Mouse (Mus musculus) adrenal gland (tissue): Measurements from ENCODE around the gene Grm3.

ENCODE experiments used
- intact Hi-C: fragments of 180-260 bp; cut with DNase I; formaldehyde crosslinking; loops from one replicate; pipeline ENCODE4 v1.15.1; 2025
- long read RNA-seq, 2 experiments: library from polyadenylated mRNA; unstranded; transcript quantifications; one replicate each; pipeline ENCODE4 v2.0.0; 2020; ENCODE audit warnings: borderline replicate concordance in 1 of 2; ENCODE audit not compliant: insufficient replicate concordance in 1 of 2

Gene Grm3
- long read RNA-seq, experiment 1 = 0 reads
- long read RNA-seq, experiment 2 = 0 reads

DNA sequence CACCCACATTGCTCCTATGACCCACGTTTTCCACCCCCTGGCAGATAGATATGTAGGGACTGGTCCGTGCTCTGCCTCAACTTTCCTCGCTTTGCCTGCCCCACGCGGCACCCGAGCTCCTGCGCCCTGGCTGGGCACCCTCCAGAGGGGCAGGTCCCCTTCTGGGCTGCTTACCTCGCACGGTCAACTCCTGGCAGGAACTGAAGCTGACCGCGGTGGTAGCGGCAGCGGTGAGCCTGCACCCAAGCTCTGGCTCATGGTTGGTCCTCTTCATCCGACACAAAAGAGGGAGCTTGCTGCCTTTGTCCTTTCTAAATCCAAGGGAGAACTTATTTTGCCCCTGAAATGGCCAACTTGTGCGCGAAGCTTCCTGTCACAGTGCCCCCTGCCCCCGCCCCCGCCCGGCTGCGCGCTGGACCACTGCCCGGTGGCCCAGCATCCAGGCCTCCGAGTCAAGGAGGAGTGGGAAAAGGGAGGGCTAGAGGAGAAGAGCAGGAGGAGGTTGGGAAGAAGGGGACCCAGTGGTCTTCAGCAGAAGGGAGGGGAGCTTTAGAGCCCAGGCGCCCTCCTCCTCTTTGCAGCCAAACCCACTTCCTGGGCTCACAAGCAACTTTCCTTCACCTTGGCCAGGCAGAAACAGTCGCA lies at the start of gene Grm3:
TSS of gene Grm3 (minus strand) at position 215 of the 645 bp plus-strand sequence.
- intact Hi-C loops = no loop called here

DNA sequence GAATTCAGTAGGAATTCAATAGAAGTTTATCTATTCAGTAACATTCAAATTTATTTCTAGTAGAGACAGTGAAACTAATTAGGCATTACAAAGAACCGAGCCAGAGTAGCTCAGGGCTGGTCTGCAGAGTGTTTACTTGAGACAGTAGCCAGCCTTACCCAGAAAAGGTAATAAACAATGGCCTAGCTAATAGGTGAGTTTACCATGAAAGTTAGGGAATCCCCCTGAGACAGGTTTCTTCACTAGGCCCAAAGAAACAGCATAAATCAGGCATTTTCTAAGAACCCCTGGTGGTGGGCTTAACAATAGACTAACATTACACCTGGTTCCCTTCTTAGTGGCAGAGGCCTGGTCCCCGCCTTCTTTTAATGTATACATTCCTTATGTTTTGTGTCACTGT lies 30.8 kb upstream of the Grm3 start:
- intact Hi-C loops = no loop called here

DNA sequence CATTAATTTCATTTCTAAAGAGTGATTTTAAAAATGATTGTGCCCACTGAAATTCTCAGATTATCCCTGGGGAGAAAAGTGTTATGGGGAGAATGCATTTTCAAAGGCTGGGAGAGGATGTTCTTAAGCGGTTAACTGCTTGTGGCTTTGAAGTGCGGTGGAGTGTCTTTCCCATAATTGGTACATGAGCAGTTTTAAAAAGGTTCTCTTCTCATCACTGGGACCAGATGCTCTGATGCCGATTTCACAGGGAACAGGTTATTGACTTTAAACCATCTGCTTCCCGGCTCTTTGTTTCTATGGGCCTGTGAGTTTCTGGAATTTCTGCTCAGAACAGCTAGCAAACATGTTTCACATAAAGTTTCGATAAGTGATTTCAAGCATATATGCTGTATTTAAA lies 23.2 kb upstream of the Grm3 start:
- intact Hi-C loops = no loop called here

DNA sequence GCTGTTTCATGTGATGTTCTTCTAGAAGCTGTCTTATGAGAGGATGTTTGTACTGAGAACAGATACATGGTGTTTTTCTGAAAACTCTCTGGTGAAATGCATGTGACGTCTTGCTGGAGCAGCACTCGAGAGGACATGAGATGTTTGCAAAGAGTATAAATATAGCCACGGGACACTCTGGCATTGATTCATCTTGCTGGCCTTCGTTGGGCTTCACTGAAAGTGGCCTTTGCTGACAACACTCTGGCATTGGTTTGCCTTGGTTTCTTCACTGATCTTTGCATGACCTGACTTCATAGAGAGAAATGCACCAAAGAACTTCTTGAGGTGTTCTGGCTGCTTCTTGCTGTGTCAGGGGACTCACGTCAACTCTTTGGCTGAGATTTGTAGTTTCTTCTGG lies 19.1 kb upstream of the Grm3 start:
- intact Hi-C loops = no loop called here

DNA sequence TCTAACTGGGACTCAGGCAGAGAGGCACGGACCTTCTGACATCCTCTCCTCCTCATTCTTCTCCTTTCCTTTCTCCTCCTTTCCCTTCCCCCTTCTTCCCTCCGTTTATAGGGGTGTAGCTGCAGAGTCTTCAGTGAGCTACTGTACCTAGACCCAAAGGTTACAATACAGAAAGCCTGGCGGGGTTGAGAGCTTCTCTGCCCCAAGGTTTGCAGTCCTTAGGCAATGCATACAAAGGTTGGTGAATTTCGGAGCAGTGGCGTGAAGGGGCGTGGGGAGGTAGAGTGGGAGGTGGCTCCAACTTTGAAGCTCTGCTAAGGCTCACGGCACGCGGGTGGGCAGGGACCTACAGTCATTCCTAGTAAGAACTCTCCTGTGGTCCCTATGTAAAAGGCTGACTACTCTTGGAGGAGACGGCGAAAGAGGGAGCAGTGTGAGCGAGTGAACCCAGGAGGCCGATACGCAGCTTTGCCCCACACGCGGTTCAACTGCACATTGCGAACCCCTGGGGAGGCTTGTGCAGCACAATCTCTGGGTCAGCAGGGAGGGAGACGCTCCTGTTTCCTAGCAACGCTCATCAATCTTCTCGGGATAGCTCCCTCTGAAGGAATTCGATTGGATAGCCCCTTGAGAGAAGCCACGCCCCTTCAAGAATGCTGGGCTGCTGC lies 765 bp upstream of the Grm3 start:
- intact Hi-C loops = no loop called here

DNA sequence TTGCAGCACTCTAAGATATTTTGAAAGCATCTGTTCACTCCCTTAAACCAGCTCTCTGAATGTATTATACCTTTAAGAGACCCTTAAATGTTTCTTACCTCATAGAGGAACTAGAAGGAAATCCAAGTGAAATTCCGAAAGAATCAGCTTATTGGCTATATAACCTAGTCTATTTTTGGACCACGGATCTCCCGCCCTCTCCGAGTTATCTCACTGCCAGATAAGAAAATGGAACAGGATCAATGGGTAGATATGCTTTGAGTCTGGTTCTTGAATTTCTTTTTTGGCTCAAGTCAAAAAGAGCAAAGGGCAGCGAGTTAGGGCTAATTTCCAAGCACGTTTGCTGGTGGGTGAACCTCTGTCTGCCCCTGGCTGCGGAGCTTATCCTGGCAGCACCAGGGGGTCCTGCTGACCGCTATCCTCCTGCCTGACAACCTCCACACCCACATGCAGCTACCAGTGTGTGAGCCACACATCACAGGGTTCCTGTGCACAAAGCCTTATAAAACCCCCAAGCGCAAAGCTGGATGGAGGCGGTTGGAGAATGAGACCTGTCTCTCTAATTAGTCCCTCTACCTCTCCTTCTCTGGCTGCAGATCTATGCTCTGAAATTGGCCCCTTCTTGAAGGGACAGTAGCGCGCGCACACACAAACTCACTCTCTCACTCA lies 549 bp downstream of the Grm3 start:
- intact Hi-C loops = no loop called here

DNA sequence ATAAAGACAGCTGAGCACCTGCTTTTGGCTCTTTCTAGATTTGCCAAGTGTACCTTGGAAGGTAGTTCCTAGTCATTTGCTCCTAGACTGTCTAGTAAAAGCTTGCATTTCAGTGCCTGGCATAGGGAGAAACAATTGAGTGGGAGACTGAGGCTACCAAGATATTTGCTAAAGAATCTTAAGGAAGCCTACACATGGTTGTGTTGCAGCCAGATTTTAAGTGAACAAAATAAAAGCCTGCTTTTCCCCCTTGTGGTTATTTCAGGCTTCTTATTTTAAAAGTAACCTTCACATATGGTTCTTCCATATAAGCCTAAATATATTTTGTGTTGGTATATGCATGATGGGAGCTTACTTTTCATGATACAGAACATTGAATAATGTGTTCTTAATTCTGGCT lies 3.8 kb downstream of the Grm3 start:
- intact Hi-C loops = no loop called here

DNA sequence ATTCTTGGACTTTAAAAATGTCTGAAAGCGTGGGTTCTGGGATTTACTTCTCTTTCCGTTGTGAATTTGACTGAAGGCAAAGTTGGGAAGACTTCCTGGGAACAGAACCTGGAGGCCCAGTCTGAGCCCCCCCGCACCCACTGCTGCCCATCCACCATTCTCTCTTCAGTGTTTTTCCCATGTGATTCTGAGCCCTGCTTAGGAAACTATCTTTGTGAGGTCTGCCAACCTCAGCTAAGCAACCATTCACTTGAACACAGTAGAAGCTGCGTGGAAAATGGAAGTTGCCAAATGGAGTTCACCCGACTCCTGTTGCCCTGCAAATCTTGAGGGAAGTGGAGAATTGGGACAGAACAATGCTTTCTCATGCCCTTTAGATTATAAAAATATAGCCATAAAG lies 8.7 kb downstream of the Grm3 start:
- intact Hi-C loops = no loop called here

DNA sequence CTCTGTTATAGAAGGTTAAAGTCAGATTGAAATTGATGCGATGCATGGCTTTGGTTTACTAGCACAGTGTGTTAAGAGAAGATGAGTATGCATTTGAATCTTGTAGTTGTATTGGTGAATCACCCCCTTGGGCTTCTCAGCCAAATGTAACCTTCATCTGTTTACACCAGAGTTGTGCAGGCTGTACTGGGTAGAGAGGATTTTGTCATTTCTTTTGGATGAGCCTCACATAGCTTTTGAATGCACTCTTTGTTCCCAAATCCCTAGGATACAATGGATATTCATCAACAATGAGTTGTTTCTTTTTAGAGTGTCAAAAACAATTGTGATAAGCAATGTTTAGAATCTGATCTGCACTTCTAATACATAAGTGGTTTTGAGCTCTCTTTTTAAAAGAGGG lies 17.9 kb downstream of the Grm3 start:
- intact Hi-C loops = no loop called here

DNA sequence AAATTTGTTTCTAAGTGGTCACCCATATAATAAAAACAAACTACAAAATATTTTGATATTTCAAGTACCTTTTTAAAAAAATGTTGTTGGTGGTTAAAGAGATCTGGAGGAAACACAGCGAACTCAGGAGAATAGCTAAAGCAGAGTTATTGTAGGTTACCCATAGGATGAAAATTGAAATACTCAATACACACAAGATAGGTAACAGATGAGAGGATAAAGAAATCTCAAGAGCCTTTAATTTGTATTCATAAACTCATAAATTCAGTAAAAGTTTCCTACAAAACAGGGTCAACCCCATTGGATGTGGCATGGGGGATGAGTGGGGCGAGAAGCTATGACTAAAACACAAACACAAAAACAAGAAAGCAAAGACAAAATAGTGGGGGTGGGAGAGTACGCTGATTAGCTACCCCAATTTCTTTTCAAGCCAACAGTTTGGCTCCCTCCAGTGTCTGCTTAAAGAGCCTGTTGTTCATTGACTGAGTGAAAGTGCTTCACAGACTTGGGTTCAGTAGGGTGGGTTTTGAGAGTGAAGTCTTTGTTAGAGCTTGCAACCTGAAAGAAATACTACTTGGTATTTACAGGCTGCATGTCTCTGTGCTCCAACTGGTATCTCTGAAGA lies 21.5 kb downstream of the Grm3 start:
- intact Hi-C loops = no loop called here

DNA sequence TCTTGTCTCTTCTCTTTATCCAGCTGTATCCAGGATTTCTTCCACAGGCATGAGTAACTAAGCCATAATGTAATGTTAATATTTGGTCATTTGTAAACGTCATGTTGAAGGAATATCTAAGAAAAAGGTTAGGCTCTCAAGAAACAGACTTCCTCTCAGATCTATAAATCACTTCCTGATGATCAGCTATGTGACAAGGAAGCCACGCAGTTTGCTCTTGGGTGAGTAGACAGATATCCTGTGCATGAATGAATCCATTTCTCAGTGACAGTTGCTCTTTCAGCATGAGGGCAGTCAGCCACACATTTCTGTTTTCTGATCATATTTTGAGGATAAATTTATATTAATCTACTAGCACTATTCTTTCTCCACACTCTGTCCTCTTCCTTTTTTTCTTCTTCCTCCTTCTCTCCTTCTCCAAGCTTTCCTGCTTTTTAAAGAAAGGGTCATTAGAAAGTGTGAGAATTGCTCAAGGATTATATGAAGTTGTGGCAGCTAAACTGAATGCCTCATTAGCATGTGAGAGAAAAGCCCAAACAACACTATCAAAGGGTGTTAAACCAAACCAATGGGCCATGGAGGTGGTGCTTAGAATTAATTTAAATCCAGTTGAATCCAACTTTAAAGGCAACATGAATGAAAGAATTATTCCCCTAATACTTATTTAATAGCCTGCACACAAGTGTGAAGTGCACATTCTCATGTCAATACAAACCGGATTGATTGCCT lies 22.1 kb downstream of the Grm3 start:
- intact Hi-C loops = no loop called here

DNA sequence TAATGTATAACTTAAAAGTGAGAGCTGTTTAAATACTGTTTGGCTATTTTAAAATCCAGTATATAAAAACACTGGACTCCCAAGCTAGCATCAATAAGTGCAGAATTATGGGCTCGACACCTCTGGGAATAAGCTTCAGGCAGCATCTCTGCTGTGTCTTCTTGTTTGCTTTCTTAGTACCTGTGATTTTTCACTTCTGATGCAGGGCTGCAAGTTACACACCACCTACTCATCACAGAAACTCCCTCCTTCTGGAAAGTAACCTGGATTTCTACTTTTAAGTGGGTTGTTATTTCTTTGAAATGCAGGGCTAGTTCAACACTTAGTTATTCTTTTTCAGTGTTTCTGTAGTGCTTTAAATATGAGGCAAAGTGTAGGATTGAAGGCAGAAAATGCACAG lies 32.6 kb downstream of the Grm3 start:
- intact Hi-C loops = no loop called here

DNA sequence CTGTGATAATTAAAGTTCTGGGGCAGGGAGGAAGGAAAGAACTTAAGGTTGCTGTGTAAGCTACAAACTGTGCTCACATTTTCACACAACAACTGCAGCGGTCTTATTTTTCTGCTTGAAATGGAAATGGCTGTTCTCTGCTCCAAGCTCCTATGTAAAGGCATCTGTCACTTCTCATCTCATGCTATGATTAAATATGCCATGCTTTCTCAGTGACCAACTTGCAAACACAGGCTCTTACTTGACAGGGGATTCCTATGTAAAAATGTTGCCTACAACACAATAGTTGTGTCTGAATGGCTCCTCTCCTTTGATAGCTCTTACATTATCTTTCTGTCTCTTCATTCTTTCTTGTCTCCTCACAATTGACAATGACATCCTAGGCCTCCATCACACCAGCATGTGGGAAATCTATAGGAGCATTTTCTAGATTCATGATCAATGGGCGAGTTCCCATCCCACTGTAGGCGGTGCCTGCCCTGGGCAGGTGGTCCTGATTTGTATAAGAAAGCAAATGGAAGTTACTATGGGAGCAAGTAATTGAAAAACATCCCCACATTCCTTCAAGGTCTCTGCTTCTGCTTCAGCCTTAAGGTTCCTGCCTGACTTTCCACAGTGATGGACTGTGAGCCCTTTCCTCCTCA lies 34.2 kb downstream of the Grm3 start:
- intact Hi-C loops = no loop called here

DNA sequence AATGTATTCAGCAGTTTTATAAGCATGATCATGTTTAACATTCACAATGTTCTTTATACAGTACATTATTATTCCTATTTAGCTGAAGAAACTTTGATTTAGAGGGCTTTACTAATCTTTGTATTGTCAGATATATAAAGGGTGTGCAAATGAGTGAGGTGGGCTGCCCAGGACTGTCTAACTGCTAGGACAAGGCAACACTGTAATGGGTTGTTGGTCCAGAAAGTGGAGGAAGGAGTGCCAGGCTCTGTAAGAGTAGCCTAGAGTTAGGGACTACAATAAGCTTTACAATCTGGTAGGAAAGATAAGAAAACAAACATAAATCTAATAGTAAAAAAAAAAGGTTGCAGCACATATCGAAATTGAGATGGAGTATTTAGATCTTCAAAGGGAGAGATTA lies 34.8 kb downstream of the Grm3 start:
- intact Hi-C loops = no loop called here

DNA sequence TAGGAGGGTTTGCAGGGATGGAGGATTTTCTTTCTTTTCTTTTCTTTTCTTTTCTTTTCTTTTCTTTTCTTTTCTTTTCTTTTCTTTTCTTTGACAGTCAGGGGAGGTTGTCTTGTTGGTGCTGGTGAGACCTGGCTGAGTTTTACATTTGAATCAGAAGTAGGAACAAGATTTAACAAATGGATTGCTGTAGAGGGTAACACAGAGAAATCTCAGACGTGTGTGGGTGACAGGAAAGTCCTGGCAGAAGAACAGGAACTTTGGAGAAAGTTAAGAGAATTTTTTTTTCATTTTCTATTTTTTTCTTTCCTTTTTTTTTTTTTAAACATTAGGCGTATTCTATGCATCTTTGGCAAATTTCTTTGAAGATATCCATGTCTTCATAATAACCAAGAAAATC lies 41.8 kb downstream of the Grm3 start:
- intact Hi-C loops = no loop called here

DNA sequence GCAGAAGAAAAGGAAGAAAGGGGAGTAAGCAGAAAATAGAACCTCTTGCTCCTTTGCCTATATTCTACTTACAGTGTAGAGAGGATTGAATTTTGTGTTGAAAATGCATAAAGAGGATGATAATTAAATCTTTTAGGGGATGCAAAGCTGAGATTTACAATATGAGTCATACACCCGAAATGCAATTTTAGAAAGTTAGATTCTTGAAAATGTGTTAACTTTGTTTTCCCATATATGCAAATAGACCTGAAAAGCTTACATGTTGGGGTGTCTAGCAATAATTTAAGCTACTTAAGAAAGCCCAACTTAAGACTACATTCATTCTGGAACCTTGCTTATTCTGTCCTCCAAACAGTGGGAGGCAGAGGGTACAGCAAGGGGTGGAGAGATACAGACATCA lies 56.0 kb downstream of the Grm3 start:
- intact Hi-C loops = no loop called here

DNA sequence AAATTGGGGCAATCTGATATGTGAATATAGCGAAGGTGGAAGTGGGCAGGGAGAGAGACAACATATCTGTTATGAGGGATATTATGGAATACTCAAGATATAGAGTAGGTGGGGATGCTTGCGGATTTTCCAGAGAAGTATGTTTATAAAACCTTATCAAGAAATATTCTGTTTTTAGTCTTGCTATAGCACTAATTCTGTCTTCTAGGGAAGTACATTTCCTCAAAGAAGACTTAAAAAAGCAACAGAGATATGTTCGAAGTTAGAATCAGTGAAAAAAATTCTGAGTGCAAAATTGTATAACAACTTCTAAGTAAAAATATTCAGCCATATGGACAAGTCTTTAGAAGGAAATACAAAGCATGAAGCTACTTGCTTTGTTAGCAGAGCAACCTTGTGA lies 61.6 kb downstream of the Grm3 start:
- intact Hi-C loops = no loop called here

DNA sequence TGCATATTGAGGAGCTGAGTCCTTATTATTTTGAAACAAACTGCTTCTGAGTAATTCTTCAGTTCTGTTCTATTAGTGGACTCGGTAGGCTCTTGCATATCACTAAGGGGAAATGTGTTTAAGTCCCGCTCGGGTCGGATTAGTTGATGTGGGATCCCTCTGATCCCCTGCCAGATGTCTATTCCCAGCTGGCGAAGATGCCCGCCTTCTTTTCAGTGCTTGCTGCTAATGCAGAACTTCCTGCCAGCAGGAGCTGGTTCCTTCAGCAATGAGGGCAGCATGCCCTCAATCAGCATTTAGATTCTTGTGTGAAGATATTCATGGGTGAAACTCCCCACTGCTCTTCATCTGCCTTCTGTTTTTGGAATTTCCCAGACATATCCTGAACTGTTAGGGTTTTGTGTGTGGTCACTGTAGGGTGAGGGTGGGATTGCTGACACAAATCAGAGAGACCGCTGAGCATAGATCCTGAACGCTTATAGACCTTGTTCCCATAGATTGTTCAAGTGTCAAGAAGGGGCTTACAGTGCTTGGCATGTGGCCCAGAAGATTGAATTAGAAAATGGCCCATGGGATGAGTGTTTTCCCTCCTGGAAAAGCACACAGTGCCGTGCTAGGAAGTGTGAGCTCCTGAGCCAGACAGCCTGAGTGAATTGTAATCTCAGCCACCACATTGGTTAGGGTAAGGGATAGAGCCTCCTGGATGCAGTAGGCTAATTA lies 62.9 kb downstream of the Grm3 start:
- intact Hi-C loops = no loop called here

DNA sequence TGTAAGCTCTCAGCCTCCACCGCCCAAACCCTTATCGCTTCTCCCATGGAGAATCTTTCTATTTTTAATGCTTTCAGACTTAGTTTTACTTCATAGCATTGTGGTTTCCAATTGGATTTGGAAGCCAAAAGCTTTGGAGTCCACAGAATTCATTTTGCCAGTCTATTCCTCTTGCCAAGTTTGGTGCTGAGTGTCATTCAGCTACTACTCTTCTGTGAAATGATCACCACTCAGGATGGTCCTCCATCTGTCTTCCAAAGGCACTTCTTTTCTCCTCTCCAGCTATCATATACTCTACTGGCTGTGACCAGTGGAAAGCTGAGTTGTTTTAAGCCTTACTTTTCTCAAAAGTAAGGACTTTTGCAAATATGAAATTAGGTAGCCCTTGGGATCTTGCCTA lies 86.4 kb downstream of the Grm3 start:
- intact Hi-C loops = no loop called here

DNA sequence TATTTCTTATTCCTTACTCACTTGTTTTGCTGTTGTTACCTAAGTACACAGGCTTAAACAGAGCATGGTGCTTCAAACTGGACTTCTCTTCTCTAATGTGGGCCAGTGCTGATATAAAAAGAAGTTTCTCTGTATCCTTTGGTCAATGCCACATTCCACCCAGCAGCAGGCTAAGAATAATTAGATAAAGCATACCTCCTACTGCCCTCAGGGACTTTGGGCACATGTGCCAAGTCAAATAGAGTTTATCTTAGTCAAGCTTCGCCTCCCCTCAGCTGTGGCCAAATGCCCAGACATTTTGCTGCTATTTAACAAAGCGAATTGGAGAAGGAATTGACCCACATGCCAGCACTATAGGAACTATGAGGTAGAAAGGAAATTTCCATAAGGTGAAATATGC lies 97.8 kb downstream of the Grm3 start:
- intact Hi-C loops = no loop called here

DNA sequence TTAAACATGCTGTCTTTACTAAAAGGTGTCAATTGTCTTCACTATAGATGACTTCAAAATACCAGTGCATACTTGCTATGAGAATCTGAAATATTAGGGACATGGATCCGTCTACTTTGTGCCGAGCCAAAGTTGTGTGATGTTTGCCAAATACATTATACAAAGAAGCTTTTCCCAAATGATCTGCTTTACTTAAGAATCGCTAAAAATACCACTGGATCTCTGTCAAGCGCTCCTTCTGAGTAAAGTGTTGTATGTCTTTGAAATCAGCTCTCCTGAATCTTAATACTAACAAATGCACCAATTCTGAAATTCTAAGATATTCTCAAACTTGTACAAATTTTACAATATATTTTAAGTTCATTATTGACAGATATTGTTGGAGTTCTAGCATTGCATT lies 100.6 kb downstream of the Grm3 start:
- intact Hi-C loops = no loop called here
